Mouse (Mus musculus): ENCODE measurements around the gene Myo1b. TPM values are rescaled to one million over a fixed set of nuclear protein-coding genes. Genes with fewer than 3 reads are reported as not detected.

Gene Myo1b
- polyA plus RNA-seq, 1 experiment from 2014 or later: 11.5 TPM

- Histone ChIP-seq H3K27me3 (ENCODE audit: control insufficient read depth, insufficient read depth, low read depth, low read length) (no peaks in the 10 kb centered on the region), H3K36me3 (ENCODE audit: control insufficient read depth, insufficient read depth) (no peaks in the 10 kb centered on the region), H3K4me3 (ENCODE audit: low read depth, low read length) (no peak overlapping the region), H3K4me1 (ENCODE audit: control insufficient read depth, low read depth, low read length) (peaks cover 8% of the 10 kb centered on the region), H3K9me3 (replicated peaks; ENCODE audit: control insufficient read depth, low read length) (no peaks in the 10 kb centered on the region), H3K9ac (ENCODE audit: low read depth, low read length) (no peak overlapping the region), H3K27ac (ENCODE audit: low read length) (no peak overlapping the region), H3K4me2 (ENCODE audit: low read depth, low read length) (no peak overlapping the region)
- WGBS (ENCODE audit: insufficient replicate concordance): 17% methylated on average over 8 of the region's 8 CpGs
- ATAC-seq (ENCODE audit: low read depth): no peak
These were observed 8.1 kb downstream of the Myo1b start for GRCm38 (mm10) chr1:51907821-51908220.

GRCm38 (mm10) chr1:51906206-51906906, 9.5 kb downstream of the Myo1b start:
- no peak for ATAC-seq (ENCODE audit: low read depth)
- H3K36me3 ChIP-seq (ENCODE audit: control insufficient read depth, insufficient read depth): no peaks in the 10 kb centered on the region
- H3K27ac ChIP-seq (ENCODE audit: low read length): no peak overlapping the region
- no peaks in the 10 kb centered on the region for H3K9me3 ChIP-seq (replicated peaks; ENCODE audit: control insufficient read depth, low read length)
- no peak overlapping the region for H3K9ac ChIP-seq (ENCODE audit: low read depth, low read length)
- H3K4me1 ChIP-seq (ENCODE audit: control insufficient read depth, low read depth, low read length): peaks cover 8% of the 10 kb centered on the region
- H3K4me3 ChIP-seq (ENCODE audit: low read depth, low read length): no peak overlapping the region
- WGBS (ENCODE audit: insufficient replicate concordance): 67% methylated on average over 8 of the region's 8 CpGs
- no peak overlapping the region for H3K4me2 ChIP-seq (ENCODE audit: low read depth, low read length)
- no peaks in the 10 kb centered on the region for H3K27me3 ChIP-seq (ENCODE audit: control insufficient read depth, insufficient read depth, low read depth, low read length)

- ATAC-seq (ENCODE audit: low read depth): peak; percentile 60
- H3K36me3 ChIP-seq (ENCODE audit: control insufficient read depth, insufficient read depth): no peaks in the 10 kb centered on the region
- no peak overlapping the region for H3K4me3 ChIP-seq (ENCODE audit: low read depth, low read length)
- no peak overlapping the region for H3K9ac ChIP-seq (ENCODE audit: low read depth, low read length)
- no peaks in the 10 kb centered on the region for H3K27me3 ChIP-seq (ENCODE audit: control insufficient read depth, insufficient read depth, low read depth, low read length)
- H3K4me1 ChIP-seq (ENCODE audit: control insufficient read depth, low read depth, low read length): peaks cover 8% of the 10 kb centered on the region
- H3K4me2 ChIP-seq (ENCODE audit: low read depth, low read length): no peak overlapping the region
- H3K27ac ChIP-seq (ENCODE audit: low read length): no peak overlapping the region
- WGBS (ENCODE audit: insufficient replicate concordance): 67% methylated on average over 6 of the region's 6 CpGs
- H3K9me3 ChIP-seq (replicated peaks; ENCODE audit: control insufficient read depth, low read length): no peaks in the 10 kb centered on the region
These were observed 10.8 kb downstream of the Myo1b start for GRCm38 (mm10) chr1:51905073-51905472.

GRCm38 (mm10) chr1:51897160-51897572, 18.7 kb downstream of the Myo1b start:
- WGBS (ENCODE audit: insufficient replicate concordance): 36% methylated on average over 6 of the region's 6 CpGs
- H3K9ac ChIP-seq (ENCODE audit: low read depth, low read length): no peak overlapping the region
- no peak for ATAC-seq (ENCODE audit: low read depth)
- no peaks in the 10 kb centered on the region for H3K36me3 ChIP-seq (ENCODE audit: control insufficient read depth, insufficient read depth)
- H3K9me3 ChIP-seq (replicated peaks; ENCODE audit: control insufficient read depth, low read length): no peaks in the 10 kb centered on the region
- peaks cover 6% of the 10 kb centered on the region for H3K4me1 ChIP-seq (ENCODE audit: control insufficient read depth, low read depth, low read length)
- H3K27ac ChIP-seq (ENCODE audit: low read length): no peak overlapping the region
- H3K4me2 ChIP-seq (ENCODE audit: low read depth, low read length): no peak overlapping the region
- H3K4me3 ChIP-seq (ENCODE audit: low read depth, low read length): no peak overlapping the region
- H3K27me3 ChIP-seq (ENCODE audit: control insufficient read depth, insufficient read depth, low read depth, low read length): no peaks in the 10 kb centered on the region

GRCm38 (mm10) chr1:51895961-51896360, 19.9 kb downstream of the Myo1b start:
- H3K4me3 ChIP-seq (ENCODE audit: low read depth, low read length): no peak overlapping the region
- peaks cover 6% of the 10 kb centered on the region for H3K4me1 ChIP-seq (ENCODE audit: control insufficient read depth, low read depth, low read length)
- ATAC-seq (ENCODE audit: low read depth): no peak
- no peak overlapping the region for H3K4me2 ChIP-seq (ENCODE audit: low read depth, low read length)
- H3K9me3 ChIP-seq (replicated peaks; ENCODE audit: control insufficient read depth, low read length): no peaks in the 10 kb centered on the region
- 55% methylated on average over 10 of the region's 10 CpGs for WGBS (ENCODE audit: insufficient replicate concordance)
- H3K36me3 ChIP-seq (ENCODE audit: control insufficient read depth, insufficient read depth): no peaks in the 10 kb centered on the region
- no peak overlapping the region for H3K27ac ChIP-seq (ENCODE audit: low read length)
- no peaks in the 10 kb centered on the region for H3K27me3 ChIP-seq (ENCODE audit: control insufficient read depth, insufficient read depth, low read depth, low read length)
- no peak overlapping the region for H3K9ac ChIP-seq (ENCODE audit: low read depth, low read length)

GRCm38 (mm10) chr1:51894721-51895120, 21.1 kb downstream of the Myo1b start:
- WGBS (ENCODE audit: insufficient replicate concordance): 48% methylated on average over 3 of the region's 3 CpGs
- H3K27me3 ChIP-seq (ENCODE audit: control insufficient read depth, insufficient read depth, low read depth, low read length): no peaks in the 10 kb centered on the region
- no peaks in the 10 kb centered on the region for H3K9me3 ChIP-seq (replicated peaks; ENCODE audit: control insufficient read depth, low read length)
- peaks cover 6% of the 10 kb centered on the region for H3K4me1 ChIP-seq (ENCODE audit: control insufficient read depth, low read depth, low read length)
- H3K9ac ChIP-seq (ENCODE audit: low read depth, low read length): no peak overlapping the region
- H3K36me3 ChIP-seq (ENCODE audit: control insufficient read depth, insufficient read depth): no peaks in the 10 kb centered on the region
- H3K4me2 ChIP-seq (ENCODE audit: low read depth, low read length): no peak overlapping the region
- peak; percentile 46; the same call in 1 of the 2 replicates for ATAC-seq (ENCODE audit: low read depth)
- H3K27ac ChIP-seq (ENCODE audit: low read length): no peak overlapping the region
- no peak overlapping the region for H3K4me3 ChIP-seq (ENCODE audit: low read depth, low read length)

GRCm38 (mm10) chr1:51893521-51894355, 22.1 kb downstream of the Myo1b start:
- H3K9ac ChIP-seq (ENCODE audit: low read depth, low read length): no peak overlapping the region
- no peak for ATAC-seq (ENCODE audit: low read depth)
- peak overlapping the region; percentile 41; the same call in 1 of the 2 replicates for H3K27ac ChIP-seq (ENCODE audit: low read length)
- H3K9me3 ChIP-seq (replicated peaks; ENCODE audit: control insufficient read depth, low read length): no peaks in the 10 kb centered on the region
- no peak overlapping the region for H3K4me3 ChIP-seq (ENCODE audit: low read depth, low read length)
- H3K36me3 ChIP-seq (ENCODE audit: control insufficient read depth, insufficient read depth): no peaks in the 10 kb centered on the region
- no peak overlapping the region for H3K4me2 ChIP-seq (ENCODE audit: low read depth, low read length)
- WGBS (ENCODE audit: insufficient replicate concordance): 37% methylated on average over 16 of the region's 16 CpGs
- no peaks in the 10 kb centered on the region for H3K27me3 ChIP-seq (ENCODE audit: control insufficient read depth, insufficient read depth, low read depth, low read length)
- H3K4me1 ChIP-seq (ENCODE audit: control insufficient read depth, low read depth, low read length): peaks cover 6% of the 10 kb centered on the region

GRCm38 (mm10) chr1:51892005-51892404, 23.9 kb downstream of the Myo1b start:
- H3K27ac ChIP-seq (ENCODE audit: low read length): no peak overlapping the region
- ATAC-seq (ENCODE audit: low read depth): peak; percentile 58
- no peaks in the 10 kb centered on the region for H3K9me3 ChIP-seq (replicated peaks; ENCODE audit: control insufficient read depth, low read length)
- no peak overlapping the region for H3K9ac ChIP-seq (ENCODE audit: low read depth, low read length)
- H3K4me3 ChIP-seq (ENCODE audit: low read depth, low read length): no peak overlapping the region
- H3K4me1 ChIP-seq (ENCODE audit: control insufficient read depth, low read depth, low read length): peaks cover 6% of the 10 kb centered on the region
- H3K36me3 ChIP-seq (ENCODE audit: control insufficient read depth, insufficient read depth): no peaks in the 10 kb centered on the region
- H3K27me3 ChIP-seq (ENCODE audit: control insufficient read depth, insufficient read depth, low read depth, low read length): no peaks in the 10 kb centered on the region
- 62% methylated on average over 4 of the region's 4 CpGs for WGBS (ENCODE audit: insufficient replicate concordance)
- no peak overlapping the region for H3K4me2 ChIP-seq (ENCODE audit: low read depth, low read length)
